Mouse (Mus musculus) C2C12 (cell line): Measurements from ENCODE around the gene Fam180a.

ENCODE experiments used
- CEBPB ChIP-seq: IDR thresholded peaks from one replicate; pipeline ENCODE4 v1.6.1; 2011; ENCODE audit warnings: low read depth, mild to moderate bottlenecking, control low read depth, moderate library complexity
- CTCF ChIP-seq: IDR thresholded peaks from one replicate; pipeline ENCODE4 v1.5.1; 2011; ENCODE audit not compliant: control insufficient read depth, insufficient read depth, insufficient read length
- FOSL1 ChIP-seq: IDR thresholded peaks from one replicate; pipeline ENCODE4 v1.8.0; 2011; ENCODE audit warnings: mild to moderate bottlenecking, low read length; ENCODE audit not compliant: poor library complexity, insufficient read depth, severe bottlenecking
- MAX ChIP-seq: IDR thresholded peaks from one replicate; pipeline ENCODE4 v1.6.1; 2011; ENCODE audit warnings: mild to moderate bottlenecking, control low read depth
- MYOD1 ChIP-seq: IDR thresholded peaks from one replicate; pipeline ENCODE4 v1.6.1; 2011; ENCODE audit warnings: low read depth; ENCODE audit not compliant: control insufficient read depth, insufficient read length
- USF1 ChIP-seq: IDR thresholded peaks from one replicate; pipeline ENCODE4 v1.6.1; 2011; ENCODE audit warnings: low read depth, mild to moderate bottlenecking, control low read depth, moderate library complexity

DNA sequence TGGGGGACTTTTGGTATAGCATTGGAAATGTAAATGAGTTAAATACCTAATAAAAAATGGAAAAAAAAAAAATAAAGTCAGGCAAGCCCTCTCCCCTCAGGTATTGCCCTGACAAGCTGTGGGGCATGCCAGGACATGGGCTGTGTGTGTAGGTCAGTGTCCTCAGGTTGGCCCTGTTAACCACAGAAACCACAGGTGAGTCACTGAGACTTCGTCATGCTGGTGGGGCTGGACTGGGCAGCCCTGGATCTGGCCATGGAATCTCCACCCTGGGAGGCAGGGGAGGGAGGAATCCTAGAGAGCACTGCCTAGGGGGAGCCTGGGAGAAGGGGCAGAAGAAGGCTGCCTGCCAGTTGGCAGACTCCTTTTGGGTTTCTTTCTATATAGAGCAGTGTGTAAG, 2.9 kb downstream of the Fam180a start:
- TF ChIP-seq CTCF (no peak), MAX (no peak), MYOD1 (no peak), USF1 (no peak), CEBPB (no peak), FOSL1 (peak; percentile 41)
